Mouse (Mus musculus) olfactory bulb, adult 2 months (tissue): Measurements from ENCODE around the gene Ildr1. TPM values are rescaled to one million over a fixed set of nuclear protein-coding genes. Genes with fewer than 3 reads are reported as not detected.

ENCODE experiments used
- H3K27ac ChIP-seq: fragments of 200-500 bp; 2 replicates; pipeline ENCODE4 v1.5.1; 2012; ENCODE audit warnings: low read depth, low read length; ENCODE audit not compliant: insufficient read depth
- H3K4me1 ChIP-seq: fragments of 200-500 bp; 2 replicates; pipeline ENCODE4 v1.6.1; 2012; ENCODE audit warnings: low read length; ENCODE audit not compliant: control insufficient read depth, insufficient read depth
- H3K4me3 ChIP-seq: fragments of 200-500 bp; 2 replicates; pipeline ENCODE4 v1.5.1; 2012; ENCODE audit warnings: mild to moderate bottlenecking, low read depth, low read length, moderate library complexity; ENCODE audit not compliant: insufficient read depth
- CTCF ChIP-seq: fragments of 200-500 bp; IDR thresholded peaks from 2 replicates; pipeline ENCODE4 v1.5.1; 2012; ENCODE audit warnings: low read depth, mild to moderate bottlenecking, low read length, moderate library complexity; ENCODE audit not compliant: insufficient read depth
- POLR2A ChIP-seq: fragments of 200-500 bp; IDR thresholded peaks from 2 replicates; pipeline ENCODE4 v1.6.1; 2012; ENCODE audit warnings: mild to moderate bottlenecking, low read depth, low read length, moderate library complexity; ENCODE audit not compliant: insufficient read depth
- WGBS: fragments of 180-500 bp; shearing (Covaris S2); methylation state at CpG from one replicate; pipeline ENCODE4 v1.1.7; 2018; 5-methylcytosine and 5-hydroxymethylcytosine counted together
- polyA plus RNA-seq: library from polyadenylated mRNA; stranded (reverse); fragments of >200 nt; gene quantifications from 2 replicates; pipeline ENCODE4 v1.2.4, GENCODE M21; 2012; ENCODE audit warnings: low replicate concordance; ENCODE audit not compliant: missing spikeins, insufficient read depth, insufficient read length

The Ildr1 gene
- polyA plus RNA-seq, 1 experiment = not detected

DNA sequence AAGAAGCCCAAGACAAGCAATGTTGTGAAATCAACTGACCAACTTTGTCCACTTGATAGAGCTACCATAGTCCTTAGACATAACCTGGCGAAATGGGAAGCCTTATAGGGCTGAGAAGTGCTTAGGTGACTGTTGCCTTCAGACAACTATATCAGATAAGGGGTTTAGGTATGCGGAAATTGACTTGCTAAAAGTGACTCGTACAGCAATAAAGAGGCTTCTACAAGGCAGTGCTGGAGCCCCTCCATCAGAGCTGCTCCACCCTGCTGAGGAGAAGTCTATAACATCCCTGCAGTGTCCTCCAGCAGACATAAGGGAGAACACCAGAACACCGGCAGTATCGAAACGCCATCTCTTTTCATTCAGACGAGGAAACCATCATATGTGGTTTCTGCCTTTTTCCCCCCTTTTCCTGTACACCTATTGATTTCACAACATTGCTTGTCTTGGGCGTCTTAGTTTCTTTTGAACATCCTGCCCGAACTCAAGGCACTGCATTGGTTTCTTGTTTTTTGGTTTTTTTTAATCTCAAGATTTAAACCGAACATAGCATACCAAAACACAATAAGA is 27.2 kb upstream of the Ildr1 start:
- 93% methylated on average over 10 of the region's 10 CpGs for WGBS
- no peak for TF ChIP-seq POLR2A
- no peak for TF ChIP-seq CTCF
- no peak overlapping the region for H3K4me3 ChIP-seq
- no peaks in the 10 kb centered on the region for H3K4me1 ChIP-seq
- no peak overlapping the region for H3K27ac ChIP-seq

DNA sequence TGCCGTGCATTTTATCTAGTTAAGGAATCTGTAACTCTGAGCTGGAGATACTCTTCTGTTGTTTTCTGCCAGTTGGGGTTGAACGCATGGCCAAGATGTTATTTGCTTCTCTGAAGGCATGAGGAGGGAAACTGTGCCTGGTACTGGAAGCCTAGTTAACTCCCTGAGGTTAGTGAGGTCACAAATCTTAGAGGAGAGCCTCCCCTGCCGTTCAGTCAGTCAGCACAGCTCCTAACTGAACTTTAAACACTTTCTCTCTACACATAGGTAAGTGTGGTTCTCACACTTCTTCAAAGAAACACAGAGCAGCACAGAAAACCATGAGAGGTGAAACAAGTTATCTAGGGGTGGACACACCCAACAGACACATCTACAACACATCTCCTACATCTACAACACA is 23.2 kb upstream of the Ildr1 start:
- no peak overlapping the region for H3K4me3 ChIP-seq
- no peak overlapping the region for H3K27ac ChIP-seq
- no peak for TF ChIP-seq CTCF
- TF ChIP-seq POLR2A = no peak
- no peaks in the 10 kb centered on the region for H3K4me1 ChIP-seq
- WGBS = 95% methylated on average over 3 of the region's 3 CpGs

DNA sequence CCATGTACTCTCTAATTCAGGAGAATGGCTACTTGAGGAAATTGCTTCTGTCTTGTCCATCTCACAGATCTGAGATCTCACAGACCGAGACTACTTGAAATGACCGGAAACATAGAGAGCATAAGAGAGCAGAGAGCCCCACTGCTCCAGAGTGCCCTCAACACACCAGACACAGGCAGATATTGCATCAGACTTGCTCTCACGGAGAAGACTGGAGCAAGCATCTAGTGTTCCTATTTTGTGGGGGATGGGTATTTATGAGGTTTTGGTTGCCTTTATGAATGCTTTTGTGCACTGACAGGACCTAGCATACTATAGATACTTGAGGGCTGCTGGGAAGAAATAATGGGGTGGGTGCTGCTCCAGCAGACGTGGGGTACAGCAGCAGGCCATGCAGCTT is 20.6 kb upstream of the Ildr1 start:
- Histone ChIP-seq H3K4me1 (no peaks in the 10 kb centered on the region), H3K27ac (no peak overlapping the region), H3K4me3 (no peak overlapping the region)
- WGBS = 85% methylated on average over 4 of the region's 4 CpGs
- TF ChIP-seq CTCF = no peak
- TF ChIP-seq POLR2A = no peak

DNA sequence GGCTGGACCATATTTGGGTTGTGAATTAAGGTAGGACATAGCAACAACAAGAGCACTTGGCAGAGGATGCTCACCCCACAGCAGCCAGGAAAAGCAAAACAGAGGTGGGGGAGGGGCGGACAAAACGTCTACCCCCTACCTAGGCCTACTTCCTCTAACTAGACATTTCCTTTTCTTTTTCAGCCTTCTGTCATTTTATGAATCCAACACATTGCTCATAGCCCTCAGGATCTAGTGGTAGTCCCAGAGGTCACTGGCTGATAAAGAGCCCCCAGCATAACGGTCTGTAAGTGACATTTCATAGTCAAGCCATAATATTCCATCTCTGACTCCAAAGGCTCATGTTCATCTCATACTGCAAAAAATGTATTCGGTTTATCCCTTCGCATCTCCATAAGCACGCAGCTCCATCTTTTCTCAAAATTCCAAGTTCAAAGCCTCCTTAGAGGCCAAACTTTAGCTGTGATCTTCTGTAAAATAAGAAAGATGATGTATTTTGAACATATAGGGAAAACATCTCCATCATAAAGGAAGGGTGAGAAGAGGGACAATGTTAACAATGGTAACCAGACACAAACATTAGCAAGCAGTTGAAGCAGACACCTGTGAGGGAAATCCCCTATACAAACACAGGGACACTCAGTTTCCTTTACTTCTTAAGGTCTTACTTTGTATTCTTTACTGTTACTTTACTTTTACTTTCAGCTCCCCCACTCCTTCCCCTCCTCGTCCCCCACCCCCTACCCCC is 19.1 kb upstream of the Ildr1 start:
- TF ChIP-seq POLR2A (no peak), CTCF (no peak)
- H3K27ac ChIP-seq = no peak overlapping the region
- H3K4me3 ChIP-seq = no peak overlapping the region
- 79% methylated on average over 7 of the region's 7 CpGs for WGBS
- no peaks in the 10 kb centered on the region for H3K4me1 ChIP-seq

DNA sequence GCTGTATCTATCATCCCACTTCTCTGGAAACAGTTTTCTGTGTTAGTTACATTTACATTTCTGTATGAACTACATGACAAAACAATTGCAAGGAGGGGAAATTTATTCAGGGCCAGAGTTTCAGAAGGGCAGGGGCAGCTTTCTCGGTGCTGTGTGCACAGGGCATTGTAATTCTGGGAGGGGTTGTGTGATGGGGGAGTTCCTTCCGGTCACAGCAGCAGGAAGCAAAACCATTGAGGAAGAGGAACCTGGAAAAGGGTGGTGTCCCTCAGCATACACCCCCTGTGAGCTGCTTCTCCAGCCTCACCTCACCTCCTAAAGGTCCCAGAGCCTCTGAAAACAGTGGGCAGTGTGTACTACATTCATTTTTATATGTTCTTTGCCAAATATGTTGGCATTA is 18.5 kb upstream of the Ildr1 start:
- TF ChIP-seq CTCF (no peak), POLR2A (no peak)
- Histone ChIP-seq H3K4me3 (no peak overlapping the region), H3K27ac (no peak overlapping the region), H3K4me1 (no peaks in the 10 kb centered on the region)
- 38% methylated on average over 2 of the region's 2 CpGs for WGBS

DNA sequence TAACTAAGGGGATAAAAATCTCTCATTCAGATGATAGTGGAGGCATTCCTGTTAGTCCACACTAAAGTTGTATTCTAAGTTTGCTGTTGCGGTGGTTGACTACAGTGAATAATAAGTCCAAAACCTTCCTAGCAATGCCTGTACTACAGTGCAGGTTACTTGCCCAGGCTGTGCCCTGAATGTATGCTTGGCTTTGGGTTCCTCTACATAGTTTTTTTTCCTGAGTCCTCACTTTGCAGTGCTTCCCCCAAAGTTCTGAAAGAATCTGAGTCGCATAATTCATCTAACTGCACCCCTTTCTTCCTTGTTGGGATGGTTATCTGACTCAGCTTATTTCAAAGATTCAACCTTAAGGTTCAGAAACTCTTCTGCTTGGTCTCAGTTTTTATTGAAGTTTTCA is 17.9 kb upstream of the Ildr1 start:
- WGBS = 94% methylated on average over 2 of the region's 2 CpGs
- Histone ChIP-seq H3K4me1 (no peaks in the 10 kb centered on the region), H3K27ac (no peak overlapping the region), H3K4me3 (no peak overlapping the region)
- no peak for TF ChIP-seq CTCF
- no peak for TF ChIP-seq POLR2A

DNA sequence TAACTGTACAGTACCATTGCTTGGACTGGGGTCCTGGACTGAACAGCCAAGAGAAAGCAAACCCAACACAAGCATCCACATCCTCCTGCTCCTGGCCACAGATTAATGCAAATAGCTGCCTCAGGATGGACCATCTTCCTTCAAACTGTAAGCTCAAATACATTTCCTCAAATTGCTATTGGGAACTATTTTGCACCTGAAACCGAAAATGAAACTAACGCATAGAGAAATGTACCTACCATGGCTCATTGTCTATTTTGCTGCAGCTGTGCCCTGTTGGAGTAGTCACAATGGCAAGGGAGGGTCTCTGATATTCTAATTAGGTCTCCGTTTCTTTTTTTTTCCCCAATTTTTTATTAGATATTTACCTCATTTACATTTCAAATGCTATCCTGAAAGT is 11.9 kb upstream of the Ildr1 start:
- no peak for TF ChIP-seq CTCF
- no peak for TF ChIP-seq POLR2A
- Histone ChIP-seq H3K4me3 (no peak overlapping the region), H3K27ac (no peak overlapping the region), H3K4me1 (no peaks in the 10 kb centered on the region)
- 87% methylated on average over 3 of the region's 3 CpGs for WGBS

DNA sequence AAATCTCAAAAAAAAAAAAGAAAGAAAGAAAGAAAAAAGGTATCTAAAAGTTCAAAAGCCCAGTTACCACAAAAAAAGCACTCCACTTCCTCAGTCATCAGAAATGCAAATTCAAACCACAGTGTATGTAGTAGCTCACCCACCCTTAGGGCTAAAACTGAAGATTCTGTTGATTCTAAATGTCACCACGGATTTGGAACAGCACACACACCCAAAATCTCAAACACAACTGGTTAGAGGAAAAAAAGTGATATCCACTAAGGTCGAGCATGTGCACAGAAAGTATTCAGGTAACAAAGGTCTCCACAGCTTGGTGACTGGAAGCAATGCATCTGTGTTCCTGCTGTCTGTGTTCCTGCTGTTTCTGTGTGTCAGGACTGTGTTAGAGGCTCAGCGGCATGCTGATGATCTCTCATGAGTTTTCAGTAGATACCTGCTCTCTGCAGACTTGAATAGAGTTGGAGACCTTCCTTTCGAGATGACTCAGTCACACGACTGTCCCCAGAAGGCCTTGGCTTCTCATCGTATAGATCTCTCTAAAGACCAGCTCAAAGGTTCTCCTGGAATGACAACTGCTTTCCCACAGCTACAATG is 9.4 kb upstream of the Ildr1 start:
- Histone ChIP-seq H3K27ac (no peak overlapping the region), H3K4me1 (no peaks in the 10 kb centered on the region), H3K4me3 (no peak overlapping the region)
- WGBS = 69% methylated on average over 6 of the region's 6 CpGs
- TF ChIP-seq POLR2A (no peak), CTCF (no peak)

DNA sequence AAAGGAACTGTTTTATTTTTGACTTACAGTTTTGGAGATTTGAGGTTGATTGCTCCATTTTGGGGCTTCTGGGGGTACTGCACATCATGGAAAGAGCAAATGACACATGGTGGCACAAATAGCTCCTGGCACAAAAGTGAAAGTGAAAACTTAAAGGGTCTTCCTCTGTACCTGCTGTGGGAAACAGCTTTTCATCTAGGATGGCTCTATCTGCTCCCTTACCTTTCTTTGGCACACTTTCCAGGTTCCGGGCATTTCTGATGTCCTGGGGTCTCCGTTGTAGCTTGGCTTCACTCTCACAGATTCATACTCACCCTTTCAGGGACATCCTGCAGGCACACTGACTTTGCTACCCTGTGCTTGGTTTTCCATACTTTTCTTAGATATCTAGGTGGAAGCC is 5.7 kb upstream of the Ildr1 start:
- no peak for TF ChIP-seq CTCF
- TF ChIP-seq POLR2A = no peak
- no peak overlapping the region for H3K27ac ChIP-seq
- 92% methylated on average over 2 of the region's 2 CpGs for WGBS
- H3K4me1 ChIP-seq = no peaks in the 10 kb centered on the region
- H3K4me3 ChIP-seq = no peak overlapping the region

DNA sequence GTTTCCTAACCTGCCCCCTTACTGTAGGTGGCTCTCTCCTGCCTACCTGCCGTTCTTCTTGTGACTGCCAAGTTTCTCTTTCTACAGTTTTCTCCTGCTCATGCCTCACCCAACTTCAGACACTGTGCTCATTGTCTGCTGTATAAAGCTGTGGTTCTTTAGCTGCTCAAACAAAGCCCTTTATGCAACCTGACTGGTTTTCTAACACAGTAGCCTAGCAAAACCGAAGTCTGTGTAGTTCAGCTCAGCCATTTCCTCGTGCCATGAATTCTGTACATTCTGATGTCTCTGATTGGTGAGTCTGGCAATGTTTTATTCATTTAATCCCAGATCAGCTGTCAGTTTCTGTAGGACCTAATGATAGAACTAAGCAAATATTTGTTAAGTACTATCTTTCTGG is 2.3 kb upstream of the Ildr1 start:
- Histone ChIP-seq H3K4me1 (peaks cover 6% of the 10 kb centered on the region), H3K4me3 (no peak overlapping the region), H3K27ac (no peak overlapping the region)
- TF ChIP-seq CTCF (no peak), POLR2A (no peak)
- WGBS = 40% methylated on average over 3 of the region's 3 CpGs
